ENCODE assay signal across 7 mouse cellular contexts in genomic region chrX:53269289-53270062, GRCm38 (mm10). TPM values are rescaled to one million over a fixed set of nuclear protein-coding genes. Genes with fewer than 3 reads are reported as not detected.
A peak's percentile ranks its signal among the peaks of the same experiment; 100 is the strongest.
DNase-seq lines count a peak whose midpoint lies in the region; ATAC-seq and TF ChIP-seq lines count a peak whose summit lies in the region.

TSS of gene Fam122b (minus strand) at chrX:53269805.

- peak; percentile 91 for DNase-seq in adrenal gland, postnatal 25 days
- DNase-seq in heart, adult 2 months: peak; percentile 90 to 93
- peak; percentile 89 to 91 for DNase-seq in kidney, adult 8-10 months
- DNase-seq in spleen, postnatal 10 days (ENCODE audit: low spot score in 2 of 2): peak; percentile 70 to 92

- peak; percentile 34; the same call in 1 of the 2 replicates for TF ChIP-seq POLR2A in heart, adult 2 months (IDR thresholded peaks at IDR 0.05; ENCODE audit: insufficient read depth, low read depth, low read length)

- no peaks in the 10 kb centered on the region for H3K27me3 ChIP-seq in embryonic facial prominence, embryonic 12.5 days
- no peaks in the 10 kb centered on the region for H3K27me3 ChIP-seq in heart, adult 2 months (ENCODE audit: control insufficient read depth, insufficient read depth, low read length)
- H3K27me3 ChIP-seq in limb, embryonic 13.5 days: no peaks in the 10 kb centered on the region
- H3K27me3 ChIP-seq in midbrain, embryonic 16.5 days (ENCODE audit: control insufficient read depth, insufficient read depth, low read depth, low read length): no peaks in the 10 kb centered on the region

- H3K36me3 ChIP-seq in embryonic facial prominence, embryonic 12.5 days: no peaks in the 10 kb centered on the region
- no peaks in the 10 kb centered on the region for H3K36me3 ChIP-seq in heart, adult 2 months (ENCODE audit: control insufficient read depth, insufficient read depth, low read length)
- H3K36me3 ChIP-seq in limb, embryonic 13.5 days: no peaks in the 10 kb centered on the region
- no peaks in the 10 kb centered on the region for H3K36me3 ChIP-seq in midbrain, embryonic 16.5 days (ENCODE audit: control insufficient read depth, insufficient read depth, low read length)

- H3K9ac ChIP-seq in embryonic facial prominence, embryonic 12.5 days: peak within 1 kb of the TSS; percentile 38
- peak within 1 kb of the TSS; percentile 47 for H3K9ac ChIP-seq in heart, adult 2 months (ENCODE audit: low read depth, low read length)
- H3K9ac ChIP-seq in limb, embryonic 13.5 days: peak within 1 kb of the TSS; percentile 62
- peak within 1 kb of the TSS; percentile 63; the same call in 1 of the 2 replicates for H3K9ac ChIP-seq in midbrain, embryonic 16.5 days (ENCODE audit: low read depth, low read length)

- intact Hi-C loops in heart, adult 2 months (cut with DNase I): loop anchor here (5.0 kb wide), 1 partner anchor 98 kb away; no protein-coding TSS in a partner anchor

- ATAC-seq in embryonic facial prominence, embryonic 12.5 days (ENCODE audit: insufficient number of reproducible peaks, insufficient read depth, low FRiP score, low TSS enrichment): peak; percentile 76
- ATAC-seq in limb, embryonic 13.5 days (ENCODE audit: low FRiP score, low read depth): peak; percentile 88
- peak; percentile 93 for ATAC-seq in midbrain, embryonic 16.5 days

- no peak for TF ChIP-seq EP300 in heart, adult 2 months (IDR thresholded peaks at IDR 0.05; ENCODE audit: insufficient read depth, low read depth, low read length)

- no peaks in the 10 kb centered on the region for H3K9me3 ChIP-seq in embryonic facial prominence, embryonic 12.5 days
- no peaks in the 10 kb centered on the region for H3K9me3 ChIP-seq in limb, embryonic 13.5 days
- H3K9me3 ChIP-seq in midbrain, embryonic 16.5 days (replicated peaks; ENCODE audit: control insufficient read depth, low read length, poor library complexity, severe bottlenecking): no peaks in the 10 kb centered on the region

- H3K27ac ChIP-seq in embryonic facial prominence, embryonic 12.5 days: peak within 1 kb of the TSS; percentile 72
- H3K27ac ChIP-seq in heart, adult 2 months: peak within 1 kb of the TSS; percentile 33
- peak within 1 kb of the TSS; percentile 48 for H3K27ac ChIP-seq in limb, embryonic 13.5 days
- peak within 1 kb of the TSS; percentile 77 for H3K27ac ChIP-seq in midbrain, embryonic 16.5 days (ENCODE audit: low read length)

- no peaks in the 10 kb centered on the region for H3K4me1 ChIP-seq in embryonic facial prominence, embryonic 12.5 days
- H3K4me1 ChIP-seq in heart, adult 2 months (ENCODE audit: control insufficient read depth, insufficient read depth, low read length): peaks cover 1% of the 10 kb centered on the region; the same call in 1 of the 2 replicates
- no peaks in the 10 kb centered on the region for H3K4me1 ChIP-seq in limb, embryonic 13.5 days
- no peaks in the 10 kb centered on the region for H3K4me1 ChIP-seq in midbrain, embryonic 16.5 days (ENCODE audit: control insufficient read depth, insufficient read depth, low read length)

- no peaks in the 10 kb centered on the region for H3K79me2 ChIP-seq in heart, adult 2 months (replicated peaks; ENCODE audit: control insufficient read depth, insufficient read depth, low read length)

- peak within 1 kb of the TSS; percentile 59 for H3K4me3 ChIP-seq in embryonic facial prominence, embryonic 12.5 days
- peak within 1 kb of the TSS; percentile 68 for H3K4me3 ChIP-seq in heart, adult 2 months
- H3K4me3 ChIP-seq in limb, embryonic 13.5 days: peak within 1 kb of the TSS; percentile 60
- peak within 1 kb of the TSS; percentile 58 for H3K4me3 ChIP-seq in midbrain, embryonic 16.5 days (ENCODE audit: low read depth, low read length)

- no peak for TF ChIP-seq CTCF in heart, adult 2 months (IDR thresholded peaks at IDR 0.05)

- 20% methylated on average over 32 of the region's 40 CpGs for WGBS in embryonic facial prominence, embryonic 12.5 days
- 20% methylated on average over 40 of the region's 40 CpGs for WGBS in heart, adult 2 months
- WGBS in limb, embryonic 13.5 days: 14% methylated on average over 40 of the region's 40 CpGs
- WGBS in midbrain, embryonic 16.5 days: 19% methylated on average over 37 of the region's 40 CpGs

- peak within 1 kb of the TSS; percentile 64 for H3K4me2 ChIP-seq in embryonic facial prominence, embryonic 12.5 days (replicated peaks)
- peak within 1 kb of the TSS; percentile 77 for H3K4me2 ChIP-seq in limb, embryonic 13.5 days (replicated peaks)
- H3K4me2 ChIP-seq in midbrain, embryonic 16.5 days (ENCODE audit: low read length): peak within 1 kb of the TSS; percentile 75

RNA-seq across cellular contexts. Expression of gene Fam122b, which starts in this region (rescaled TPM):
- total RNA-seq in adrenal gland, postnatal 25 days (2021): 8.9 and 11.6 TPM in 2 replicates
- polyA plus RNA-seq in embryonic facial prominence, embryonic 12.5 days (2016; fragmentation: Nextera tagmentation; extraction: Ambion mirVana): 8.0 and 9.3 TPM in 2 replicates
- 1 to 10 TPM; 2.2 to 4.3 TPM for total RNA-seq in heart, adult 2 months (2021)
- 1.6 and 3.5 TPM in 2 replicates for polyA plus RNA-seq in heart, adult 2 months (2012; rRNA removed)
- 11.3 and 11.7 TPM in 2 replicates for polyA plus RNA-seq in limb, embryonic 13.5 days (2015; fragmentation: Nextera tagmentation; extraction: Ambion mirVana)
- 3.1 and 3.8 TPM in 2 replicates for polyA plus RNA-seq in midbrain, embryonic 16.5 days (2015; fragmentation: Nextera tagmentation; extraction: Ambion mirVana)

Comparison
In these comparisons a context has a peak if more than half of its experiments do, and no peak if none do; other contexts are left out.
1. Peak in every context shown above with its lines: DNase-seq, ATAC-seq, H3K4me3 ChIP-seq and H3K27ac ChIP-seq.